In the genomic region with DNA sequence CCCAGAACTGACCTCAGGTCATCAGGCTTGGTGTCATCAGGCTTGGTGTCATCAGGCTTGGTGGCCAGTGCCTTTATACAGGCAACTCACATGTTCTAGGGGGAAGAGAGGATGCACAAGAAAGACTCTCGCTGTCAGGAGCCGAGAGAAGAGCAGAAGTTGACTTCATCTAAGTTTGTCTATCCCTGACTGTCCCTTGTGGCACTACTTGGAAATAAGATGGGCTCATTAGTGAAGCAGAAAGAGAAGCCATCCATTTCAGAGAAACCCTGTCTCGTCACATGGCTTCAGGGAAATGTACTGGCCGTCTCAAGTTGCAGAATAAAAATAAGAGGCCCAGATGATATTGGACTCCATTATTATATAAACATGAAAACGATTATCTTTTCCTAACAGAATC, we compare ENCODE assay signal across 26 mouse cellular contexts. TPM values are rescaled to one million over a fixed set of nuclear protein-coding genes. Genes with fewer than 3 reads are reported as not detected.
A peak's percentile ranks its signal among the peaks of the same experiment; 100 is the strongest.
DNase-seq lines count a peak whose midpoint lies in the region; ATAC-seq and TF ChIP-seq lines count a peak whose summit lies in the region.
"Had no signal": no experiment of that assay in that cellular context is flagged by ENCODE, and none has a peak within 500 bp of the region (broad histone marks: within the 10 kb centered on the region; RNA-seq: fewer than 3 reads in every experiment).

No protein-coding gene starts in this region.

- no peak overlapping the region for H3K4me2 ChIP-seq in kidney, embryonic 16.5 days (replicated peaks; ENCODE audit: low read depth, low read length)
- H3K4me2 ChIP-seq in stomach, embryonic 15.5 days = no peak overlapping the region
- H3K4me2 ChIP-seq: forebrain, embryonic 12.5 days; heart, embryonic 11.5 days; hindbrain, embryonic 14.5 days; limb, embryonic 13.5 days; liver, embryonic 11.5 days; lung, embryonic 15.5 days; midbrain, embryonic 12.5 days; neural tube, embryonic 15.5 days had no signal

- no peaks in the 10 kb centered on the region for H3K79me2 ChIP-seq in MEL (ENCODE audit: control insufficient read depth, insufficient read depth, low read length, poor library complexity)

- peak overlapping the region; percentile 57 for H3K27ac ChIP-seq in gastrocnemius, adult 2 months
- 0 out of 2 replicates have a peak overlapping the region, but pooled peaks have one; percentile 25 for H3K27ac ChIP-seq in kidney, embryonic 16.5 days (ENCODE audit: low read length)
- no peak overlapping the region for H3K27ac ChIP-seq in MEL (ENCODE audit: control insufficient read depth, low read depth, low read length)
- peak overlapping the region; percentile 67; the same call in 1 of the 2 replicates for H3K27ac ChIP-seq in stomach, embryonic 15.5 days
- H3K27ac ChIP-seq: forebrain, embryonic 12.5 days; hindbrain, embryonic 14.5 days; limb, embryonic 13.5 days; lung, embryonic 15.5 days; midbrain, embryonic 12.5 days; neural tube, embryonic 15.5 days had no signal

- intact Hi-C loops in gastrocnemius, adult 2 months (cut with DNase I) = no loop called here
- intact Hi-C loops in gastrocnemius, postnatal 36 days (cut with DNase I) = loop anchor here (5.0 kb wide), 1 partner anchor 76 kb away; no protein-coding TSS in a partner anchor

- no peak for TF ChIP-seq POLR2A in MEL (IDR thresholded peaks at IDR 0.05; ENCODE audit: control insufficient read depth in 1 of 2, insufficient read depth in 1 of 2, low read depth in 1 of 2, low read length in 2 of 2, poor library complexity in 1 of 2)

- no peaks in the 10 kb centered on the region for H3K36me3 ChIP-seq in kidney, embryonic 16.5 days (ENCODE audit: insufficient read depth, low read length)
- peaks cover 0 to 7% of the 10 kb centered on the region in 2 experiments; a peak in 2 of 4 replicates for H3K36me3 ChIP-seq in MEL (ENCODE audit: control insufficient read depth in 1 of 2, insufficient read depth in 2 of 2, low read length in 2 of 2)
- no peaks in the 10 kb centered on the region for H3K36me3 ChIP-seq in stomach, embryonic 15.5 days
- H3K36me3 ChIP-seq: forebrain, embryonic 12.5 days; limb, embryonic 13.5 days; lung, embryonic 15.5 days; midbrain, embryonic 12.5 days; neural tube, embryonic 15.5 days had no signal

- no peak for ATAC-seq in kidney, embryonic 16.5 days (ENCODE audit: low FRiP score, low TSS enrichment)
- no peak for ATAC-seq in stomach, embryonic 15.5 days (ENCODE audit: insufficient read depth, low FRiP score, low read depth)
- ATAC-seq: activated CD4-positive, CD25-positive, alpha-beta regulatory T cell, adult 4 months; inflammation-experienced regulatory T-cells, adult 6 months had no signal

- TF ChIP-seq RAD21 in MEL (IDR thresholded peaks at IDR 0.05; ENCODE audit: low read depth, low read length) = no peak

- H3K9me3 ChIP-seq in kidney, embryonic 16.5 days (ENCODE audit: low read length) = no peaks in the 10 kb centered on the region
- H3K9me3 ChIP-seq in MEL (replicated peaks; ENCODE audit: insufficient read depth, low read length) = no peaks in the 10 kb centered on the region
- no peaks in the 10 kb centered on the region for H3K9me3 ChIP-seq in stomach, embryonic 15.5 days
- H3K9me3 ChIP-seq: forebrain, embryonic 12.5 days; limb, embryonic 13.5 days; lung, embryonic 15.5 days; midbrain, embryonic 12.5 days; neural tube, embryonic 15.5 days had no signal

- H3K4me1 ChIP-seq in kidney, embryonic 16.5 days (ENCODE audit: insufficient read depth, low read length) = 0 out of 2 replicates have a peak, but pooled peaks cover 4% of the 10 kb centered on the region
- peaks cover 0 to 7% of the 10 kb centered on the region in 2 experiments; a peak in 2 of 4 replicates for H3K4me1 ChIP-seq in MEL (ENCODE audit: control insufficient read depth in 1 of 2, insufficient read depth in 2 of 2, low read length in 2 of 2)
- no peaks in the 10 kb centered on the region for H3K4me1 ChIP-seq in stomach, embryonic 15.5 days
- H3K4me1 ChIP-seq: forebrain, embryonic 12.5 days; limb, embryonic 13.5 days; midbrain, embryonic 12.5 days; neural tube, embryonic 15.5 days had no signal

- TF ChIP-seq CTCF in gastrocnemius, adult 2 months (IDR thresholded peaks at IDR 0.05) = no peak
- TF ChIP-seq CTCF in MEL (IDR thresholded peaks at IDR 0.05 in 2 of 3, conservative IDR thresholded peaks at IDR 0.05 in 1 of 3; ENCODE audit: control insufficient read depth in 1 of 3, insufficient read depth in 1 of 3, low read depth in 2 of 3, low read length in 3 of 3, poor library complexity in 1 of 3, severe bottlenecking in 1 of 3) = no peak

- no peak overlapping the region for H3K4me3 ChIP-seq in gastrocnemius, adult 2 months
- no peak overlapping the region for H3K4me3 ChIP-seq in kidney, embryonic 16.5 days (ENCODE audit: low read length)
- H3K4me3 ChIP-seq in MEL (ENCODE audit: control insufficient read depth in 1 of 2, insufficient read depth in 1 of 2, low read depth in 2 of 2, low read length in 2 of 2) = no peak overlapping the region
- H3K4me3 ChIP-seq in stomach, embryonic 15.5 days (replicated peaks) = no peak overlapping the region
- H3K4me3 ChIP-seq: erythroblast, embryonic 14.5 days; forebrain, embryonic 12.5 days; limb, embryonic 13.5 days; lung, embryonic 15.5 days; midbrain, embryonic 12.5 days; neural tube, embryonic 15.5 days had no signal

- H3K27me3 ChIP-seq in kidney, embryonic 16.5 days (ENCODE audit: insufficient read depth, low read length) = no peaks in the 10 kb centered on the region
- no peaks in the 10 kb centered on the region for H3K27me3 ChIP-seq in MEL (ENCODE audit: control insufficient read depth in 1 of 2, insufficient read depth in 2 of 2, low read length in 2 of 2)
- H3K27me3 ChIP-seq in stomach, embryonic 15.5 days (replicated peaks) = no peaks in the 10 kb centered on the region
- H3K27me3 ChIP-seq: forebrain, embryonic 12.5 days; limb, embryonic 13.5 days; lung, embryonic 15.5 days; midbrain, embryonic 12.5 days; neural tube, embryonic 15.5 days had no signal

- DNase-seq in gastrocnemius, adult 2 months = no peak
- DNase-seq in gastrocnemius, postnatal 36 days = no peak
- DNase-seq in kidney, adult 9 months = no peak
- peak; percentile 45 for DNase-seq in MEL (ENCODE audit: low read depth, low spot score)
- DNase-seq in cerebellum, postnatal 14 days = no peak
- DNase-seq in right cerebral cortex, adult 18-20 months = no peak
- DNase-seq: cerebellum, adult 18-20 months; cerebellum, postnatal 10 days; heart, postnatal 4 days; kidney, adult 2 months; kidney, postnatal 4 days; retina, postnatal 1 day; thymus, postnatal 14 days had no signal

- H3K9ac ChIP-seq in kidney, embryonic 16.5 days (replicated peaks; ENCODE audit: low read length) = no peak overlapping the region
- H3K9ac ChIP-seq in MEL (ENCODE audit: control insufficient read depth, low read depth, low read length, poor library complexity, severe bottlenecking) = no peak overlapping the region
- no peak overlapping the region for H3K9ac ChIP-seq in stomach, embryonic 15.5 days
- H3K9ac ChIP-seq: forebrain, embryonic 12.5 days; hindbrain, embryonic 14.5 days; limb, embryonic 13.5 days; lung, embryonic 15.5 days; midbrain, embryonic 12.5 days; neural tube, embryonic 15.5 days had no signal

- no peak for TF ChIP-seq EP300 in MEL (IDR thresholded peaks at IDR 0.05; ENCODE audit: low read depth in 1 of 2, low read length in 2 of 2)

- 56% methylated on average over 5 of the region's 5 CpGs for WGBS in kidney, embryonic 16.5 days
- WGBS in stomach, embryonic 15.5 days = 72% methylated on average over 5 of the region's 5 CpGs

TF ChIP-seq in MEL, 35 proteins besides CTCF, POLR2A, EP300 and RAD21:
- TF ChIP-seq ZMIZ1 (IDR thresholded peaks at IDR 0.05; ENCODE audit: low read depth, low read length) (no peak), MAFK (IDR thresholded peaks at IDR 0.05; ENCODE audit: borderline replicate concordance, low read depth, low read length) (no peak), POLR2AphosphoS2 (IDR thresholded peaks at IDR 0.05; ENCODE audit: low read length) (peak; percentile 54; the same call in 1 of the 2 replicates), CHD2 (IDR thresholded peaks at IDR 0.05; ENCODE audit: low read length) (no peak)
TF ChIP-seq in MEL: peak in this region for 1.

RNA-seq across cellular contexts. Expression of gene Tiprl, which starts 9.8 kb away (rescaled TPM):
- total RNA-seq in gastrocnemius, adult 2 months (2021) = 10 to 100 TPM; 19.7 to 20.9 TPM
- 10 to 100 TPM; 13.9 to 19.4 TPM for total RNA-seq in gastrocnemius, postnatal 36 days (2021)
- polyA plus RNA-seq in kidney, embryonic 16.5 days (2015; fragmentation: Nextera tagmentation; extraction: Ambion mirVana) = 112 and 115 TPM in 2 replicates
- 47.1 and 50.6 TPM in 2 replicates for total RNA-seq in MEL (2012; rRNA removed)
- 100 to 1,000 TPM in 1 of 2 experiments, 10 to 100 TPM in 1; 51.4 to 293 TPM for polyA plus RNA-seq in MEL (2012; ENCODE audit: insufficient read depth in 1 of 2, insufficient read length in 2 of 2, low read depth in 1 of 2, low replicate concordance in 2 of 2, missing spikeins in 1 of 2)
- polyA plus RNA-seq in stomach, embryonic 15.5 days (2015; fragmentation: Nextera tagmentation; extraction: Ambion mirVana) = 89.2 and 92.3 TPM in 2 replicates

RNA-seq across cellular contexts. Expression of gene Gpr161, which starts 49.0 kb away (rescaled TPM):
- total RNA-seq in gastrocnemius, adult 2 months (2021) = 1 to 10 TPM; 1.0 to 1.3 TPM
- total RNA-seq in gastrocnemius, postnatal 36 days (2021) = 1 to 10 TPM in 1 of 2 experiments, under 1 TPM in 1; 0.69 to 1.4 TPM
- polyA plus RNA-seq in kidney, embryonic 16.5 days (2015; fragmentation: Nextera tagmentation; extraction: Ambion mirVana) = 1.3 TPM in 2 replicates
- total RNA-seq in MEL (2012; rRNA removed) = 0.08 and 0.10 TPM in 2 replicates
- polyA plus RNA-seq in MEL (2012; ENCODE audit: insufficient read depth in 1 of 2, insufficient read length in 2 of 2, low read depth in 1 of 2, low replicate concordance in 2 of 2, missing spikeins in 1 of 2) = under 1 TPM in 1 of 2 experiments, not detected in 1; 0.97 TPM
- polyA plus RNA-seq in stomach, embryonic 15.5 days (2015; fragmentation: Nextera tagmentation; extraction: Ambion mirVana) = 1.1 and 1.2 TPM in 2 replicates
- polyA plus RNA-seq: activated CD4-positive, CD25-positive, alpha-beta regulatory T cell, adult 4 months; erythroblast, embryonic 14.5 days; inflammation-experienced regulatory T-cells, adult 6 months had no signal

RNA-seq across cellular contexts. Expression of gene Sft2d2, which starts 52.3 kb away (rescaled TPM):
- 1 to 10 TPM; 8.9 to 9.7 TPM for total RNA-seq in gastrocnemius, adult 2 months (2021)
- 1 to 10 TPM; 7.6 to 8.2 TPM for total RNA-seq in gastrocnemius, postnatal 36 days (2021)
- polyA plus RNA-seq in kidney, embryonic 16.5 days (2015; fragmentation: Nextera tagmentation; extraction: Ambion mirVana) = 29.7 and 29.9 TPM in 2 replicates
- 4.0 and 4.4 TPM in 2 replicates for total RNA-seq in MEL (2012; rRNA removed)
- polyA plus RNA-seq in MEL (2012; ENCODE audit: insufficient read depth in 1 of 2, insufficient read length in 2 of 2, low read depth in 1 of 2, low replicate concordance in 2 of 2, missing spikeins in 1 of 2) = 1 to 10 TPM in 1 of 2 experiments, not detected in 1; 8.9 TPM
- polyA plus RNA-seq in stomach, embryonic 15.5 days (2015; fragmentation: Nextera tagmentation; extraction: Ambion mirVana) = 22.8 and 26.1 TPM in 2 replicates
